Mouse (Mus musculus) liver, embryonic 14.5 days (tissue): ENCODE measurements around the gene Dnaic1. TPM values are rescaled to one million over a fixed set of nuclear protein-coding genes. Genes with fewer than 3 reads are reported as not detected.
A peak's percentile ranks its signal among the peaks of the same experiment; 100 is the strongest.

Experiments used
- ATAC-seq: fragments of 200-750 bp; cut with Nextera tagmentation; 2 replicates; pipeline ENCODE4 v1.8.0; 2017; ENCODE audit warnings: moderate number of reproducible peaks, mild to moderate bottlenecking, moderate library complexity; ENCODE audit not compliant: insufficient read depth
- DNase-seq, 3 experiments: peaks; one replicate each; pipeline ENCODE4 v3.0.0-alpha.2; 2012 to 2013; ENCODE audit warnings: low read depth in 3 of 3, low spot score in 3 of 3
- H3K27ac ChIP-seq: fragments of 300-500 bp; sonication (generic); 2 replicates; pipeline ENCODE4 v1.5.1; 2014; ENCODE audit warnings: moderate library complexity, mild to moderate bottlenecking, control low read depth, inconsistent platforms
- H3K27me3 ChIP-seq: fragments of 300-500 bp; sonication (generic); 2 replicates; pipeline ENCODE4 v1.6.1; 2014; ENCODE audit warnings: mild to moderate bottlenecking, low read length, moderate library complexity; ENCODE audit not compliant: control insufficient read depth, insufficient read depth
- H3K36me3 ChIP-seq: fragments of 300-500 bp; sonication (generic); replicated peaks from 2 replicates; pipeline ENCODE4 v1.6.1; 2014; ENCODE audit warnings: low read depth; ENCODE audit not compliant: control insufficient read depth, insufficient read depth
- H3K4me1 ChIP-seq, 2 experiments: fragments of 200-500 bp in 1 of 2; fragments of 300-500 bp in 1 of 2; sonication (generic) in 1 of 2; replicated peaks; 2 replicates each; pipeline ENCODE4 v1.6.1; 2012 to 2014; ENCODE audit warnings: antibody characterized with exemption in 1 of 2, inconsistent platforms in 1 of 2, low read length in 1 of 2; ENCODE audit not compliant: control insufficient read depth in 2 of 2, insufficient read depth in 2 of 2
- H3K4me2 ChIP-seq: fragments of 300-500 bp; sonication (generic); 2 replicates; pipeline ENCODE4 v1.6.1; 2014; ENCODE audit warnings: low read depth, mild to moderate bottlenecking, control low read depth, moderate library complexity
- H3K4me3 ChIP-seq, 2 experiments: fragments of 200-500 bp in 1 of 2; fragments of 300-500 bp in 1 of 2; sonication (generic) in 1 of 2; 2 replicates each; pipeline ENCODE4 v1.5.1; 2012 to 2014; ENCODE audit warnings: low read depth in 2 of 2, low read length in 2 of 2, mild to moderate bottlenecking in 2 of 2, control low read depth in 1 of 2, inconsistent platforms in 1 of 2, moderate library complexity in 1 of 2; ENCODE audit not compliant: insufficient read depth in 1 of 2
- H3K9ac ChIP-seq: fragments of 300-500 bp; sonication (generic); replicated peaks from 2 replicates; pipeline ENCODE4 v1.6.1; 2014; ENCODE audit warnings: mild to moderate bottlenecking, control low read depth, moderate library complexity
- H3K9me3 ChIP-seq: fragments of 300-500 bp; sonication (generic); 2 replicates; pipeline ENCODE4 v1.6.1; 2016; ENCODE audit warnings: low read length, mixed read lengths; ENCODE audit not compliant: control insufficient read depth
- CTCF ChIP-seq: IDR thresholded peaks from 2 replicates; pipeline ENCODE4 v1.5.1; 2016; ENCODE audit warnings: antibody characterized with exemption, low read depth, control low read depth
- EP300 ChIP-seq: IDR thresholded peaks from 2 replicates; pipeline ENCODE4 v1.6.1; 2016; ENCODE audit warnings: antibody characterized with exemption, low read depth
- WGBS: fragments of 180-500 bp; shearing (Covaris S2); extraction: QIAGEN DNeasy Blood & Tissue Kit; methylation state at CpG from one replicate; pipeline ENCODE4 v1.1.7; 2014; ENCODE audit not compliant: insufficient replicate concordance; 5-methylcytosine and 5-hydroxymethylcytosine counted together
- polyA plus RNA-seq, 2 experiments: library from polyadenylated mRNA; depleted of rRNA in 1 of 2; stranded (reverse) in 1 of 2; unstranded in 1 of 2; fragments of >200 nt; fragmentation: Nextera tagmentation in 1 of 2; extraction: Ambion mirVana in 1 of 2; gene quantifications; 2 replicates each; pipeline versions ENCODE4 v1.2.1 to v1.2.3; 2012 to 2014

Dnaic1 gene
- polyA plus RNA-seq, 2 experiments = 1.9 to 2.6 TPM

DNA sequence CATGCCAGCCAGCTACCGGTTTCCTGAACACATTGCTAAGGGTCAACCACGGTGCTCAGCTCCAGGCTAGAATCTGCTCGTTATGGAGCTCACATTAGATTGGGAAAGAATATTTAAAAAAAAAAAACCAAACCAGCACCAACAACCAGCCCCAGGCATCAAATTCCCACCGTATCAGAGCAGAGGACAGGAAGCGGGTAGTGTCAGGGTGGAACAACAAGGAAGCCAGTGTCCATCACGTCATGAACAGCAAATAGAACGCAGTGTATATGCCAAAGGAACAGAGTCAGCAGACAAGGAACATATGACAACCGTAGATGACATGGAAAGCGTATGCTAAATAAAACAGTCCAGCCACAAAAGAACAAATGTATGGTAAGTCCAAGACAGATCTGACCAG lies 63.4 kb downstream of the Dnaic1 start:
- 53% methylated on average over 9 of the region's 9 CpGs for WGBS
- no peak overlapping the region for H3K4me2 ChIP-seq
- H3K27ac ChIP-seq = no peak overlapping the region
- ATAC-seq = no peak
- TF ChIP-seq CTCF (no peak), EP300 (no peak)
- no peak overlapping the region for H3K9ac ChIP-seq
- H3K4me1 ChIP-seq = peaks cover 0 to 7% of the 10 kb centered on the region in 2 experiments; a peak in 1 of 4 replicates
- H3K27me3 ChIP-seq = no peaks in the 10 kb centered on the region; the same call in none of the 2 replicates
- DNase-seq = no peak
- H3K9me3 ChIP-seq = no peaks in the 10 kb centered on the region
- no peak overlapping the region for H3K4me3 ChIP-seq
- H3K36me3 ChIP-seq = no peaks in the 10 kb centered on the region

DNA sequence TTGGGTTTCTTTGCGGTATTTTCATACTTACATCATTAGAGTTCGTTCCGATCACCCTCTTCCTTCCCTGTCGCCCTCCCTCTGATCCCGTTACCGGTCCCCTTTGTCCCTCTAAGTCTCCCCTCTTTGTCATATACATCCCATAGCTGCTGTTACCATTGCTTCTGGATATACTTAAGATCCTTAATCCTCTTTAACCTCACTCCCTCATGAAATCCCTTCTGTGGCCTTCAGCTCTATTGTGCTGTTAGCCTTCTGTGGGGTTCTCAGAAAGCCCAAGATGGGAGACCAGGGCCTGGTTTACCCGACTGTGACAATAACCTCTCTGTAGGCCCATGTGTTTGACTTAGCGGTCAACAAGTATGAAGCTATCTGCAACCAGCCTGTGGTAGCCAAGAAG lies 65.1 kb downstream of the Dnaic1 start:
- no peak for ATAC-seq
- no peaks in the 10 kb centered on the region for H3K36me3 ChIP-seq
- peaks cover 7% of the 10 kb centered on the region for H3K27me3 ChIP-seq

DNA sequence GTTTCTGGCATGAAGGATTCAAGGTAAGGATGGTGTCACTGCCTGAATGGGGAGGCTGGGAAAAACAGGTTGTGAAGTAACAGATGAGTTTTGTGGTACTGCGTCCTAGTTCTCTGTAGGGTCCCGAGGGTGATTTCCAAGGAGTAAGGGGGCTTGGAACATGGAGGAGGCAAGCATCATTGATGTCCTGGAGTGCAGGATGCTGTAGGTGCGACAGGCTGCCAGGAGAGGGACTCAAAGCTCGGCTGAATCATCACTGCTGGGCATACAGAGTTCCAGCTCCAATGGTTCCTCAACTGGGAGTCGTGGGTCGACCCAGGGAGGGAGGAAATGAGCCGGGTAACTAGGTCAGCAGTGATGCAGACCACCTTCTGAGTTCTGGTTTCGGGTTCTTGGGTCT lies 65.6 kb downstream of the Dnaic1 start:
- ATAC-seq = no peak
- Histone ChIP-seq H3K27me3 (peaks cover 7% of the 10 kb centered on the region), H3K4me1 (peaks cover 0 to 10% of the 10 kb centered on the region in 2 experiments; a peak in 2 of 4 replicates), H3K9me3 (no peaks in the 10 kb centered on the region), H3K4me2 (no peak overlapping the region), H3K4me3 (no peak overlapping the region), H3K36me3 (no peaks in the 10 kb centered on the region), H3K9ac (no peak overlapping the region), H3K27ac (no peak overlapping the region)
- 49% methylated on average over 8 of the region's 8 CpGs for WGBS
- no peak for TF ChIP-seq EP300
- TF ChIP-seq CTCF = 0 out of 2 replicates have a peak, but pooled peaks have one; percentile 13
- DNase-seq = no peak

More for the DNA sequence above, 65.1 kb downstream of the Dnaic1 start:
- DNase-seq = no peak
- Histone ChIP-seq H3K27ac (no peak overlapping the region), H3K4me2 (no peak overlapping the region), H3K4me3 (no peak overlapping the region), H3K9ac (no peak overlapping the region), H3K9me3 (no peaks in the 10 kb centered on the region), H3K4me1 (peaks cover 0 to 10% of the 10 kb centered on the region in 2 experiments; a peak in 2 of 4 replicates)
- no peak for TF ChIP-seq CTCF
- TF ChIP-seq EP300 = no peak
- WGBS = 74% methylated on average over 8 of the region's 8 CpGs

DNA sequence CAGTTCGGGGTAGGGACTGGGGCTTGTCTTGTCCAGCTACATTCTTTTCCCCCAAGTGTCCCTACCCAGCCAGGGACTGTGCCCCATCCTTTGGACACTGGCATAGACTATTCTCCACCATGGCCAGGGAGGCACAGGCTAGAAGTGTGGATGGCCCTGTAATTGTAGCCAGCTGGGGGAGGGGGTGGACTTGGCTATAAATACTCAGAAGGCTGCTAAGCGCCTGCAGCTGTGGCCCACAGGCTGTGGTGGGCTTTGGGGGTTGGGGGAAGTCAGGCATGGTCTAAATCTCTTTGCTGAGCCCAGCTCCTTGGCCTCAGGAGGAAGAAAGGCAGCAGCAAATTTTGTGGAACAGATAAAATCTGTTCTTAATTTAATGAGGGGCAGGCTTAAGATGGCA lies 66.3 kb downstream of the Dnaic1 start:
- DNase-seq (no peak), ATAC-seq (no peak)
- 51% methylated on average over 2 of the region's 2 CpGs for WGBS
- TF ChIP-seq EP300 = no peak
- Histone ChIP-seq H3K27me3 (peaks cover 7% of the 10 kb centered on the region), H3K4me2 (no peak overlapping the region), H3K9ac (no peak overlapping the region), H3K36me3 (no peaks in the 10 kb centered on the region), H3K4me3 (no peak overlapping the region), H3K27ac (no peak overlapping the region), H3K4me1 (peaks cover 0 to 12% of the 10 kb centered on the region in 2 experiments; a peak in 2 of 4 replicates), H3K9me3 (no peaks in the 10 kb centered on the region)

DNA sequence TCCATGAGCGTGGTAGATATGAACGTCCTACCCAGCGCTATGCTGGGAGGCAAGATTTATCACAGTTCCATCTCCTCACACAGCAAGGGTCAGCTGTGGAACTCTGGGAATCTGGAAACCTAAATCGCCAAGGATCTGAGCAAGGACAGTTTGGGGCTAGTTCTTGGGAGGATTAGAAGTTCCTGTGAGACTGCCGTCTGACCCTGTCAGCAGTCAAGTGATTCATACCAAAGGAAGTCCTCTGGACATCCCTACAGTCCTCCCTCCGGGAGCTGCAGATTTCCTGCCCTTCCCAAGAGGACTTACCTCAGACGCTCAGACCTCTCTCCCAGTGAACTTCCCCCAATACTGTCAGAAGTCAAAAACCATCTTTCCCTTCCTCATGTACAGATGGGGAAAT lies 66.8 kb downstream of the Dnaic1 start:
- H3K4me2 ChIP-seq = no peak overlapping the region
- H3K36me3 ChIP-seq = no peaks in the 10 kb centered on the region
- H3K4me3 ChIP-seq = no peak overlapping the region
- 32% methylated on average over 7 of the region's 7 CpGs for WGBS
- no peak for TF ChIP-seq CTCF
- TF ChIP-seq EP300 = no peak
- H3K27ac ChIP-seq = no peak overlapping the region
- peaks cover 0 to 8% of the 10 kb centered on the region in 2 experiments; a peak in 2 of 4 replicates for H3K4me1 ChIP-seq
- ATAC-seq (no peak), DNase-seq (no peak)
- peaks cover 7% of the 10 kb centered on the region for H3K27me3 ChIP-seq
- H3K9ac ChIP-seq = no peak overlapping the region
- H3K9me3 ChIP-seq = no peaks in the 10 kb centered on the region
